Mouse (Mus musculus) right cerebral cortex, adult 2 months (tissue): Measurements from ENCODE around the gene Rbp2.
A peak's percentile ranks its signal among the peaks of the same experiment; 100 is the strongest.

Experiments
- DNase-seq, 2 experiments: peaks; one replicate each; pipeline ENCODE4 v3.0.0; 2021 to 2022; ENCODE audit warnings: low spot score in 2 of 2

Rbp2 gene

GRCm38 (mm10) chr9:98523872-98524271 lies 38.0 kb downstream of the Rbp2 start:
- DNase-seq, result no peak

GRCm38 (mm10) chr9:98524786-98525542 lies 39.0 kb downstream of the Rbp2 start:
- no peak for DNase-seq

- DNase-seq, result no peak
Measured at GRCm38 (mm10) chr9:98525543-98525924, 39.6 kb downstream of the Rbp2 start.

GRCm38 (mm10) chr9:98527226-98527625 lies 41.3 kb downstream of the Rbp2 start:
- no peak for DNase-seq

- no peak for DNase-seq
Measured at GRCm38 (mm10) chr9:98529776-98530175, 43.9 kb downstream of the Rbp2 start.

GRCm38 (mm10) chr9:98530999-98531398 lies 45.1 kb downstream of the Rbp2 start:
- no peak for DNase-seq

GRCm38 (mm10) chr9:98534675-98535280 lies 48.9 kb downstream of the Rbp2 start:
- no peak for DNase-seq

GRCm38 (mm10) chr9:98535763-98536162 lies 49.8 kb downstream of the Rbp2 start:
- no peak for DNase-seq

- peak in 1 of 2 experiments; percentile 2 for DNase-seq
Measured at GRCm38 (mm10) chr9:98538017-98538712, 52.2 kb downstream of the Rbp2 start.

GRCm38 (mm10) chr9:98538713-98539360 lies 52.9 kb downstream of the Rbp2 start:
- peak; percentile 87 to 88 for DNase-seq

- DNase-seq, result no peak
Measured at GRCm38 (mm10) chr9:98544042-98544441, 58.1 kb downstream of the Rbp2 start.
